Mouse (Mus musculus) kidney, adult 2 months (tissue): Measurements from ENCODE around the gene Gmds. TPM values are rescaled to one million over a fixed set of nuclear protein-coding genes. Genes with fewer than 3 reads are reported as not detected.
A peak's percentile ranks its signal among the peaks of the same experiment; 100 is the strongest.

ENCODE experiments used
- DNase-seq: peaks from one replicate; pipeline ENCODE4 v3.0.0; 2021
- H3K27ac ChIP-seq: fragments of 200-500 bp; 2 replicates; pipeline ENCODE4 v1.5.1; 2012; ENCODE audit warnings: low read depth, low read length, control low read depth, inconsistent platforms; ENCODE audit not compliant: insufficient read depth
- H3K27me3 ChIP-seq: fragments of 200-500 bp; replicated peaks from 2 replicates; pipeline ENCODE4 v1.6.1; 2012; ENCODE audit warnings: mild to moderate bottlenecking, moderate library complexity, low read length, inconsistent platforms; ENCODE audit not compliant: control insufficient read depth, insufficient read depth
- H3K36me3 ChIP-seq: fragments of 200-500 bp; 2 replicates; pipeline ENCODE4 v1.6.1; 2012; ENCODE audit warnings: mild to moderate bottlenecking, moderate library complexity, low read length, inconsistent platforms; ENCODE audit not compliant: control insufficient read depth, insufficient read depth
- H3K4me1 ChIP-seq: fragments of 200-500 bp; 2 replicates; pipeline ENCODE4 v1.6.1; 2011; ENCODE audit warnings: low read length; ENCODE audit not compliant: control insufficient read depth, insufficient read depth
- H3K4me3 ChIP-seq: fragments of 200-500 bp; 2 replicates; pipeline ENCODE4 v1.5.1; 2011; ENCODE audit warnings: mild to moderate bottlenecking, low read depth, low read length, control low read depth; ENCODE audit not compliant: insufficient read depth
- CTCF ChIP-seq: fragments of 200-500 bp; conservative IDR thresholded peaks from 2 replicates; pipeline ENCODE4 v1.5.1; 2011; ENCODE audit warnings: low read depth, mild to moderate bottlenecking, control low read depth, low read length, moderate library complexity, mixed read lengths; ENCODE audit not compliant: insufficient read depth, insufficient read length
- POLR2A ChIP-seq: fragments of 200-500 bp; IDR thresholded peaks from one replicate; pipeline ENCODE4 v1.6.1; 2011; ENCODE audit warnings: low read depth, low read length, control low read depth
- WGBS: fragments of 180-500 bp; shearing (Covaris S2); methylation state at CpG from one replicate; pipeline ENCODE4 v1.1.7; 2018; 5-methylcytosine and 5-hydroxymethylcytosine counted together
- polyA plus RNA-seq: library from polyadenylated mRNA; depleted of rRNA; stranded (reverse); fragments of >200 nt; gene quantifications from 2 replicates; pipeline ENCODE4 v1.2.3, GENCODE M21; 2012

Gmds gene
- polyA plus RNA-seq, 1 experiment = 15.7 TPM

DNA sequence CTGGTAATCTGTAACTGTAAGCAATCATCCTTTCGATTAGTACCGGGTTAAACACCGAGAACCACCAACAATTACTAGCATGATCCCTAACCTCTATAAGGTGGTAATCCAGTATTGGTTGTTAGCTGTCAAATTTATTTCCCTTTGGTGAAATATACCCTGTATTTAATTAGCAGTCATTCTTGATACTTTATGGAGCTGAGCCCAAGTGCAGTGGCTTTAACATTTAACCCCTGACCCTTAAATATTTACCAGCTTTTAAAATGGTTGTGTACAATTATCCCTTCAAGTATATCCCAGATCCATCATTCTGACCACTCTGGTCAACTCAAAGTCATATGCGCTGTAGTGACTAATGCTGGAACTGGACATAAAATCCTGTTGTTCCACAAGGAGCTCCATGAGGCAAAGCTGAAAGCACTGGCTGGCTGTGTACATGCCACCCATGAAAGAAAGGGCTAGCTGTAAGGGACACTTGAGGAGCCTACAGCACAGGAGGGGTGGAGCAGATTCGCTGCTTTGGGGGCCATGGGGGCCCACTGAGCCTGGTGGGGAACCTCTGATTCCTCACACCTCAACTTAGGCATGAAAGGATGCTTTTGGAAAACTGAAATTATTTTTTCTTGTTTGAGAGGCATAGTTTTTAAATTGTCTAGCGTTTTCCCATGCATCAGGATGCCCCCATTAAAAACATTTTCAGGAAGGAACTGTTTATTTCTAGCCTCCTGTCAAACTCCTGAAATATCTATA is 312.1 kb downstream of the Gmds start:
- TF ChIP-seq POLR2A = no peak
- no peak for TF ChIP-seq CTCF
- Histone ChIP-seq H3K27me3 (no peaks in the 10 kb centered on the region), H3K4me1 (no peaks in the 10 kb centered on the region), H3K36me3 (no peaks in the 10 kb centered on the region), H3K4me3 (no peak overlapping the region), H3K27ac (no peak overlapping the region)
- DNase-seq = no peak
- WGBS = 88% methylated on average over 6 of the region's 6 CpGs

- Histone ChIP-seq H3K4me1 (no peaks in the 10 kb centered on the region), H3K4me3 (no peak overlapping the region), H3K36me3 (no peaks in the 10 kb centered on the region), H3K27me3 (no peaks in the 10 kb centered on the region), H3K27ac (no peak overlapping the region)
- TF ChIP-seq CTCF (no peak), POLR2A (no peak)
- DNase-seq = no peak
Observed at GRCm38 (mm10) chr13:32024822-32025221, 313.7 kb downstream of the Gmds start.

- whole genome bisulfite sequencing = 71% methylated on average over 6 of the region's 6 CpGs
- TF ChIP-seq CTCF (no peak), POLR2A (no peak)
Observed at GRCm38 (mm10) chr13:32020455-32021249, 317.9 kb downstream of the Gmds start.

GRCm38 (mm10) chr13:32019256-32019620 is 319.3 kb downstream of the Gmds start:
- TF ChIP-seq POLR2A (no peak), CTCF (no peak)
- H3K4me3 ChIP-seq = no peak overlapping the region
- H3K27ac ChIP-seq = no peak overlapping the region
- H3K36me3 ChIP-seq = no peaks in the 10 kb centered on the region
- H3K4me1 ChIP-seq = peaks cover 10% of the 10 kb centered on the region; the same call in 1 of the 2 replicates
- no peak for DNase-seq
- H3K27me3 ChIP-seq = no peaks in the 10 kb centered on the region

More at GRCm38 (mm10) chr13:32020455-32021249, 317.9 kb downstream of the Gmds start:
- no peaks in the 10 kb centered on the region for H3K27me3 ChIP-seq
- H3K36me3 ChIP-seq = no peaks in the 10 kb centered on the region
- peaks cover 10% of the 10 kb centered on the region; the same call in 1 of the 2 replicates for H3K4me1 ChIP-seq
- H3K27ac ChIP-seq = no peak overlapping the region
- no peak overlapping the region for H3K4me3 ChIP-seq
- DNase-seq = no peak

DNA sequence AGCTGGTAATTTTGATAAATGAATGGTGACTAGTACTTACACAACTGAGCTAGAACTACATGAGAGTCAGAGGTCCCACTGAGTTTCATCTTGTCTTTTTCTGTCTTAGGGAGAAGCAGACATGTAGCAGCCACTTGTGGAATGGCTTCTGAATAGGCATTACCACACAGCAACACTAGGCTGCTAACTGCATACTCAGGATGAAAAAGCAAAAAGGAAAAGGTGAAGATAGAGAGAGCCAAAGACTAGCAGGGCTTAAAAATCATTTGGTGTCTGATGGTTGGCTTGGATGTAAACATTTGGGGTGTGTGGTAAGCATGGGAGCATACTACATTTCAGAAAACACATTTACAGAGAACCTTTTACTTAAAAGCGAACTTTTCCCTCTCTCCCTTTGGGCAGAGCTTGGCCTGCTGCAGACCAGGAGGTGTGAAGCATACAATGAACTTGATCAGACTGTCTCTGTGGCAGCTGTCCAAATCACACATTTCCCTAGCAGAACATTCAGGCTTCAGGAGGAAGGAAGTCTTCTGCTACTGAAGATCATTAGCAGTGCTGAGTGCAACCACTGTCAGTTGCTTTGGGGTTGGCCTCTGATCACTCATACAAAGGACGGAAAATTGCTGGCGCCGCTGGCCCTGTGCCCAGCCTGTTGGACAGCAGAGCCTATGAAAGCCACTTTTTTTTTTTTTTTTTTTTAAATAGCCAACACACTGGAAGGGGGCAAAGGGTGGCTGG is 319.9 kb downstream of the Gmds start:
- no peak overlapping the region for H3K4me3 ChIP-seq
- peak; percentile 96 for DNase-seq
- peaks cover 10% of the 10 kb centered on the region; the same call in 1 of the 2 replicates for H3K4me1 ChIP-seq
- TF ChIP-seq CTCF (no peak), POLR2A (no peak)
- H3K27me3 ChIP-seq = no peaks in the 10 kb centered on the region
- 18% methylated on average over 4 of the region's 4 CpGs for WGBS
- no peaks in the 10 kb centered on the region for H3K36me3 ChIP-seq
- H3K27ac ChIP-seq = no peak overlapping the region

DNA sequence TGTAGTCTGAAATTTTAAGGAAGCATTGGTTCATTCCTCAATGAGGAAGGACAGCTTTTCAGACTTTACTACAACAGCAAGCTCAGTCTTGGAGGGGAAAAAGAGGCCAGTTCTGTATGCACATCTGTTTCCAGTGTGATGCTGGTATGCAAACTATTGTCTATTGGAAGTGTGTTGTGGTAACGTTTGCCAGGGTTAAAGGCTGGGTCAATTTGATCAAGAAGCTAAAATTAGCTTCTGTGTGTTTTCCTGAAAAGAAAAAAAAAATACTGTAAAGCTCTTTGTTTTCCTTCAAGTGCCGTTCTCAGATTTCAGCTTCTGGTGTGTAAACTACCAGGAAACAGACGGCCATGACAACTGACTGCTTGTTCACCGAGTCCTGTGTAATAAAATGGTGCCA is 329.7 kb downstream of the Gmds start:
- Histone ChIP-seq H3K4me3 (no peak overlapping the region), H3K36me3 (no peaks in the 10 kb centered on the region), H3K27me3 (no peaks in the 10 kb centered on the region), H3K27ac (no peak overlapping the region), H3K4me1 (no peaks in the 10 kb centered on the region)
- TF ChIP-seq CTCF = no peak
- TF ChIP-seq POLR2A = no peak
- WGBS = 30% methylated on average over 4 of the region's 4 CpGs
- no peak for DNase-seq
